In genomic region chr9:89195483-89195882, GRCm38 (mm10) we compare ENCODE assay signal across 29 mouse cellular contexts. TPM values are rescaled to one million over a fixed set of nuclear protein-coding genes. Genes with fewer than 3 reads are reported as not detected.
"Had no signal": no experiment of that assay in that cellular context is flagged by ENCODE, and none has a peak within 500 bp of the region (broad histone marks: within the 10 kb centered on the region; RNA-seq: fewer than 3 reads in every experiment).

No protein-coding gene starts in this region.

RNA-seq across cellular contexts. Expression of gene Bcl2a1b, which starts 3.5 kb away (rescaled TPM):
- total RNA-seq: megakaryocyte-erythroid progenitor cell, adult 5-6 weeks had no signal
- polyA plus RNA-seq: myocyte had no signal

RNA-seq across cellular contexts. Expression of gene Gm29094, which starts 3.7 kb away (rescaled TPM):
- total RNA-seq: left cerebral cortex, adult 18-20 months; left cerebral cortex, adult 2 months; left cerebral cortex, postnatal 10 days; left cerebral cortex, postnatal 14 days; left cerebral cortex, postnatal 25 days; left cerebral cortex, postnatal 36 days; left cerebral cortex, postnatal 4 days; liver, adult 2 months; megakaryocyte-erythroid progenitor cell, adult 5-6 weeks; midbrain, postnatal 0 days had no signal
- polyA plus RNA-seq: limb, embryonic 10.5 days; limb, embryonic 11.5 days; limb, embryonic 12.5 days; limb, embryonic 13.5 days; limb, embryonic 15.5 days; liver, adult 2 months; liver, embryonic 11.5 days; liver, embryonic 12.5 days; liver, embryonic 13.5 days; liver, embryonic 16.5 days; lung, adult 2 months; lung, embryonic 14.5 days; lung, embryonic 15.5 days; midbrain, embryonic 12.5 days; midbrain, embryonic 13.5 days; midbrain, embryonic 15.5 days; midbrain, embryonic 16.5 days; midbrain, postnatal 0 days; myocyte; neural tube, embryonic 11.5 days; neural tube, embryonic 12.5 days had no signal
